Mouse (Mus musculus) adrenal gland, postnatal 10 days (tissue): Measurements from ENCODE around the gene Olfr577. TPM values are rescaled to one million over a fixed set of nuclear protein-coding genes. Genes with fewer than 3 reads are reported as not detected.

Experiments used
- DNase-seq: peaks from one replicate; pipeline ENCODE4 v3.0.0; 2021; ENCODE audit warnings: mixed read lengths
- long read RNA-seq, 2 experiments: library from polyadenylated mRNA; stranded (forward); transcript quantifications; one replicate each; pipeline ENCODE4 v2.0.0; 2021
- total RNA-seq, 2 experiments: library from RNA; stranded (reverse); gene quantifications; 2 replicates each; pipeline ENCODE4 v1.2.3; 2021

Olfr577 gene
- total RNA-seq: not detected
- long read RNA-seq, experiment 1: 0 reads
- long read RNA-seq, experiment 2: 0 reads

- DNase-seq: no peak
These were observed at the start of gene Olfr577 for GRCm38 (mm10) chr7:102975843-102976242. Gene Olfr577 (minus strand): TSS chr7:102975943.

GRCm38 (mm10) chr7:102989224-102989623 lies 13.5 kb upstream of the Olfr577 start, which contains the start of gene Olfr578:
Gene Olfr578 (minus strand): TSS chr7:102989324.
- no peak for DNase-seq

- DNase-seq: no peak
These were observed 1.3 kb downstream of the Olfr577 start for GRCm38 (mm10) chr7:102974399-102974798.

GRCm38 (mm10) chr7:102962360-102962759 lies 13.4 kb downstream of the Olfr577 start, which contains the start of gene Olfr576:
Gene Olfr576 (plus strand): TSS chr7:102962660.
- no peak for DNase-seq

GRCm38 (mm10) chr7:102958593-102958992 lies 17.1 kb downstream of the Olfr577 start, which contains the start of gene Olfr575:
Gene Olfr575 (minus strand): TSS chr7:102958775.
- no peak for DNase-seq

GRCm38 (mm10) chr7:102958137-102958536 lies 17.6 kb downstream of the Olfr577 start:
- no peak for DNase-seq

GRCm38 (mm10) chr7:102950732-102951131 lies 25.0 kb downstream of the Olfr577 start:
- DNase-seq: no peak

GRCm38 (mm10) chr7:102948167-102948566 lies 27.6 kb downstream of the Olfr577 start, which contains the start of gene Olfr574:
Gene Olfr574 (plus strand): TSS chr7:102948467.
- no peak for DNase-seq

GRCm38 (mm10) chr7:102943417-102943816 lies 32.3 kb downstream of the Olfr577 start:
- no peak for DNase-seq

- DNase-seq: no peak
These were observed 33.3 kb downstream of the Olfr577 start, which contains the start of gene Olfr573-ps1 for GRCm38 (mm10) chr7:102942475-102942874. Gene Olfr573-ps1 (minus strand): TSS chr7:102942575.

GRCm38 (mm10) chr7:102927105-102927504 lies 48.6 kb downstream of the Olfr577 start:
- DNase-seq: no peak

- no peak for DNase-seq
These were observed 51.6 kb downstream of the Olfr577 start, which contains the start of gene Olfr572 for GRCm38 (mm10) chr7:102924109-102924508. Gene Olfr572 (plus strand): TSS chr7:102924409.

Other genes starting within 250 kb of the Olfr577 start
- gene Olfr559, start 248.5 kb downstream of the Olfr577 start, total RNA-seq: not detected
- not detected for gene Olfr560, start 216.6 kb downstream of the Olfr577 start, total RNA-seq
- gene Olfr78, start 216.5 kb downstream of the Olfr577 start, total RNA-seq: 1 to 10 TPM; 1.5 to 2.6 TPM
- not detected for gene Olfr561, start 204.7 kb downstream of the Olfr577 start, total RNA-seq
- gene Olfr564, start 172.5 kb downstream of the Olfr577 start, total RNA-seq: not detected
- not detected for gene Olfr566, start 117.2 kb downstream of the Olfr577 start, total RNA-seq
- gene Olfr568, start 98.8 kb downstream of the Olfr577 start, total RNA-seq: not detected
- gene Olfr569, start 85.1 kb downstream of the Olfr577 start, total RNA-seq: not detected
- not detected for gene Olfr570, start 81.4 kb downstream of the Olfr577 start, total RNA-seq
- gene Olfr571, start 58.4 kb downstream of the Olfr577 start, total RNA-seq: not detected
- gene Olfr572, start 51.5 kb downstream of the Olfr577 start, total RNA-seq: not detected
- gene Olfr573-ps1, start 33.4 kb downstream of the Olfr577 start, total RNA-seq: not detected
- gene Olfr574, start 27.5 kb downstream of the Olfr577 start, total RNA-seq: not detected
- gene Olfr575, start 17.2 kb downstream of the Olfr577 start, total RNA-seq: not detected
- not detected for gene Olfr576, start 13.3 kb downstream of the Olfr577 start, total RNA-seq
- not detected for gene Olfr578, start 13.4 kb upstream of the Olfr577 start, total RNA-seq
- not detected for gene Olfr582, start 62.1 kb upstream of the Olfr577 start, total RNA-seq
- gene Olfr583, start 75.4 kb upstream of the Olfr577 start, total RNA-seq: not detected
- gene Olfr584, start 105.9 kb upstream of the Olfr577 start, total RNA-seq: not detected
- gene Olfr585, start 121.8 kb upstream of the Olfr577 start, total RNA-seq: not detected
- gene Olfr586, start 149.7 kb upstream of the Olfr577 start, total RNA-seq: not detected
- not detected for gene Olfr588-ps1, start 164.9 kb upstream of the Olfr577 start, total RNA-seq
- gene Olfr589, start 180.4 kb upstream of the Olfr577 start, total RNA-seq: not detected
- gene Olfr591, start 202.4 kb upstream of the Olfr577 start, total RNA-seq: not detected
- gene Olfr592, start 208.9 kb upstream of the Olfr577 start, total RNA-seq: not detected
- not detected for gene Olfr593, start 235.9 kb upstream of the Olfr577 start, total RNA-seq
- not detected for gene Olfr594, start 241.1 kb upstream of the Olfr577 start, total RNA-seq